Mouse (Mus musculus) myocyte (in vitro differentiated cells): ENCODE measurements at regions not wholly inside any gene's neighbourhood (a gene's known extent, or its start where the extent isn't known, plus 50 kb on each side); places are given as distances from the start of the nearest gene placed in this dataset.

Experiments used
- H3K27me3 ChIP-seq: one replicate; pipeline ENCODE4 v1.6.1; 2011; ENCODE audit not compliant: control insufficient read depth, insufficient read depth, insufficient read length
- H3K36me3 ChIP-seq: one replicate; pipeline ENCODE4 v1.6.1; 2011; ENCODE audit not compliant: control insufficient read depth, insufficient read depth
- H3K4me2 ChIP-seq: one replicate; pipeline ENCODE4 v1.6.1; 2011; ENCODE audit warnings: low read depth, control low read depth
- H3K4me3 ChIP-seq: one replicate; pipeline ENCODE4 v1.5.1; 2011; ENCODE audit warnings: mild to moderate bottlenecking, control low read depth, moderate library complexity
- H3K79me2 ChIP-seq: one replicate; pipeline ENCODE4 v1.6.1; 2011; ENCODE audit not compliant: control insufficient read depth, insufficient read depth
- H3ac ChIP-seq: one replicate; pipeline ENCODE4 v1.6.1; 2011; ENCODE audit not compliant: control insufficient read depth, insufficient read length
- CEBPB ChIP-seq: IDR thresholded peaks from 2 replicates; pipeline ENCODE4 v1.6.1; 2011; ENCODE audit warnings: mild to moderate bottlenecking, moderate library complexity; ENCODE audit not compliant: poor library complexity, insufficient read depth, severe bottlenecking
- E2F4 ChIP-seq: IDR thresholded peaks from one replicate; pipeline ENCODE4 v1.6.1; 2011; ENCODE audit warnings: mild to moderate bottlenecking, control low read depth, moderate library complexity; ENCODE audit not compliant: insufficient read depth
- MAX ChIP-seq: IDR thresholded peaks from one replicate; pipeline ENCODE4 v1.6.1; 2011; ENCODE audit warnings: low read depth, mild to moderate bottlenecking, control low read depth
- MYOD1 ChIP-seq, 3 experiments: IDR thresholded peaks; one replicate each; pipeline ENCODE4 v1.6.1; 2011; ENCODE audit warnings: control low read depth in 2 of 3, low read depth in 2 of 3, mild to moderate bottlenecking in 2 of 3, moderate library complexity in 1 of 3; ENCODE audit not compliant: insufficient read length in 2 of 3, control insufficient read depth in 1 of 3
- MYOG ChIP-seq, 3 experiments: IDR thresholded peaks; one replicate each; pipeline ENCODE4 v1.6.1; 2011; ENCODE audit warnings: control low read depth in 2 of 3, low read depth in 2 of 3, mild to moderate bottlenecking in 2 of 3; ENCODE audit not compliant: insufficient read length in 2 of 3, control insufficient read depth in 1 of 3, insufficient read depth in 1 of 3
- POLR2A ChIP-seq: IDR thresholded peaks from one replicate; pipeline ENCODE4 v1.6.1; 2011; ENCODE audit warnings: low read depth, mild to moderate bottlenecking, control low read depth, moderate library complexity; ENCODE audit not compliant: insufficient read length
- POLR2AphosphoS2 ChIP-seq: IDR thresholded peaks from one replicate; pipeline ENCODE4 v1.6.1; 2011; ENCODE audit warnings: low read depth, control low read depth; ENCODE audit not compliant: insufficient read length
- REST ChIP-seq: IDR thresholded peaks from one replicate; pipeline ENCODE4 v1.6.1; 2011; ENCODE audit warnings: mild to moderate bottlenecking, control low read depth, moderate library complexity; ENCODE audit not compliant: insufficient read depth, insufficient read length
- SRF ChIP-seq: IDR thresholded peaks from one replicate; pipeline ENCODE4 v1.6.1; 2011; ENCODE audit warnings: low read depth; ENCODE audit not compliant: control insufficient read depth, insufficient read length
- TCF12 ChIP-seq: IDR thresholded peaks from one replicate; pipeline ENCODE4 v1.6.1; 2011; ENCODE audit warnings: mild to moderate bottlenecking, control low read depth; ENCODE audit not compliant: poor library complexity, insufficient read depth, severe bottlenecking
- TCF3 ChIP-seq: IDR thresholded peaks from one replicate; pipeline ENCODE4 v1.6.1; 2011; ENCODE audit warnings: low read depth, control low read depth; ENCODE audit not compliant: insufficient read length
- USF1 ChIP-seq: IDR thresholded peaks from one replicate; pipeline ENCODE4 v1.6.1; 2011; ENCODE audit warnings: low read depth, mild to moderate bottlenecking, control low read depth, moderate library complexity

- no peaks in the 10 kb centered on the region for H3K79me2 ChIP-seq
- H3K27me3 ChIP-seq: no peaks in the 10 kb centered on the region
- TF ChIP-seq MYOD1 (IDR thresholded peaks at IDR 0.05; ENCODE audit: control insufficient read depth in 1 of 3, insufficient read length in 2 of 3, low read depth in 2 of 3) (no peak), TCF12 (no peak), TCF3 (no peak), MAX (no peak)
- no peak overlapping the region for H3K4me3 ChIP-seq
- H3ac ChIP-seq: no peak overlapping the region
- no peaks in the 10 kb centered on the region for H3K36me3 ChIP-seq
- H3K4me2 ChIP-seq: no peak overlapping the region
These were observed 213.3 kb downstream of the Galc start for GRCm38 (mm10) chr12:98045784-98046458.

- TF ChIP-seq MYOD1 (IDR thresholded peaks at IDR 0.05; ENCODE audit: control insufficient read depth in 1 of 3, insufficient read length in 2 of 3, low read depth in 2 of 3) (no peak), MYOG (IDR thresholded peaks at IDR 0.05; ENCODE audit: control insufficient read depth in 1 of 3, insufficient read depth in 1 of 3, insufficient read length in 2 of 3, low read depth in 2 of 3) (no peak), MAX (no peak), REST (no peak), TCF12 (no peak), CEBPB (no peak), E2F4 (no peak), POLR2A (no peak), SRF (no peak), POLR2AphosphoS2 (no peak), USF1 (no peak), TCF3 (no peak)
- Histone ChIP-seq H3ac (no peak overlapping the region), H3K4me2 (no peak overlapping the region), H3K27me3 (no peaks in the 10 kb centered on the region), H3K36me3 (no peaks in the 10 kb centered on the region), H3K4me3 (no peak overlapping the region), H3K79me2 (no peaks in the 10 kb centered on the region)
These were observed 215.8 kb downstream of the Galc start for GRCm38 (mm10) chr12:98043436-98043835.

- H3ac ChIP-seq: no peak overlapping the region
- no peak overlapping the region for H3K4me3 ChIP-seq
- no peak overlapping the region for H3K4me2 ChIP-seq
- H3K79me2 ChIP-seq: no peaks in the 10 kb centered on the region
- H3K27me3 ChIP-seq: no peaks in the 10 kb centered on the region
- TF ChIP-seq CEBPB: no peak
- no peak for TF ChIP-seq TCF12
- TF ChIP-seq POLR2AphosphoS2: no peak
- TF ChIP-seq USF1: no peak
- TF ChIP-seq REST: no peak
- no peak for TF ChIP-seq MYOG (IDR thresholded peaks at IDR 0.05; ENCODE audit: control insufficient read depth in 1 of 3, insufficient read depth in 1 of 3, insufficient read length in 2 of 3, low read depth in 2 of 3)
- no peak for TF ChIP-seq TCF3
- TF ChIP-seq POLR2A: no peak
- TF ChIP-seq E2F4: no peak
- TF ChIP-seq MYOD1 (IDR thresholded peaks at IDR 0.05; ENCODE audit: control insufficient read depth in 1 of 3, insufficient read length in 2 of 3, low read depth in 2 of 3): no peak
- no peak for TF ChIP-seq MAX
- no peak for TF ChIP-seq SRF
- no peaks in the 10 kb centered on the region for H3K36me3 ChIP-seq
These were observed 219.6 kb downstream of the Galc start for GRCm38 (mm10) chr12:98039677-98040076.

GRCm38 (mm10) chr12:98023655-98024054 lies 235.6 kb downstream of the Galc start:
- no peak overlapping the region for H3K4me2 ChIP-seq
- H3K36me3 ChIP-seq: no peaks in the 10 kb centered on the region
- no peak for TF ChIP-seq POLR2A
- no peak for TF ChIP-seq MYOG (IDR thresholded peaks at IDR 0.05; ENCODE audit: control insufficient read depth in 1 of 3, insufficient read depth in 1 of 3, insufficient read length in 2 of 3, low read depth in 2 of 3)
- no peak for TF ChIP-seq CEBPB
- TF ChIP-seq USF1: no peak
- no peak for TF ChIP-seq MAX
- no peak for TF ChIP-seq SRF
- no peak for TF ChIP-seq POLR2AphosphoS2
- TF ChIP-seq REST: no peak
- TF ChIP-seq MYOD1 (IDR thresholded peaks at IDR 0.05; ENCODE audit: control insufficient read depth in 1 of 3, insufficient read length in 2 of 3, low read depth in 2 of 3): no peak
- no peak for TF ChIP-seq E2F4
- TF ChIP-seq TCF12: no peak
- TF ChIP-seq TCF3: no peak
- no peaks in the 10 kb centered on the region for H3K79me2 ChIP-seq
- no peak overlapping the region for H3ac ChIP-seq
- H3K4me3 ChIP-seq: no peak overlapping the region
- H3K27me3 ChIP-seq: no peaks in the 10 kb centered on the region

GRCm38 (mm10) chr12:98014607-98015278 lies 244.5 kb downstream of the Galc start:
- no peaks in the 10 kb centered on the region for H3K36me3 ChIP-seq
- no peak overlapping the region for H3K4me3 ChIP-seq
- no peaks in the 10 kb centered on the region for H3K79me2 ChIP-seq
- no peak overlapping the region for H3ac ChIP-seq
- H3K4me2 ChIP-seq: no peak overlapping the region
- H3K27me3 ChIP-seq: no peaks in the 10 kb centered on the region
- TF ChIP-seq REST (no peak), POLR2AphosphoS2 (no peak), SRF (no peak)
